Mouse (Mus musculus): Measurements from ENCODE around the gene Dennd2c.

GRCm38 (mm10) chr3:103159232-103159900 lies 57.0 kb downstream of the Dennd2c start:
- TF ChIP-seq CTCF (IDR thresholded peaks at IDR 0.05; ENCODE audit: insufficient read depth, low read depth, low read length), result no peak
- TF ChIP-seq POLR2A (IDR thresholded peaks at IDR 0.05; ENCODE audit: insufficient read depth, low read depth, low read length), result no peak
